Mouse (Mus musculus) thymus, postnatal 0 days (tissue): ENCODE measurements around the gene Ppp1r18. TPM values are rescaled to one million over a fixed set of nuclear protein-coding genes. Genes with fewer than 3 reads are reported as not detected.
A peak's percentile ranks its signal among the peaks of the same experiment; 100 is the strongest.

Experiments
- DNase-seq: peaks from one replicate; pipeline ENCODE4 v3.0.0-alpha.2; 2015; ENCODE audit warnings: low spot score
- polyA plus RNA-seq: library from polyadenylated mRNA; unstranded; fragments of >200 nt; fragmentation: Nextera tagmentation; extraction: Ambion mirVana; gene quantifications from 2 replicates; pipeline ENCODE4 v1.2.1, GENCODE M21; 2015

Ppp1r18 gene
- polyA plus RNA-seq, 1 experiment from 2014 or later = 82.4 TPM

DNA sequence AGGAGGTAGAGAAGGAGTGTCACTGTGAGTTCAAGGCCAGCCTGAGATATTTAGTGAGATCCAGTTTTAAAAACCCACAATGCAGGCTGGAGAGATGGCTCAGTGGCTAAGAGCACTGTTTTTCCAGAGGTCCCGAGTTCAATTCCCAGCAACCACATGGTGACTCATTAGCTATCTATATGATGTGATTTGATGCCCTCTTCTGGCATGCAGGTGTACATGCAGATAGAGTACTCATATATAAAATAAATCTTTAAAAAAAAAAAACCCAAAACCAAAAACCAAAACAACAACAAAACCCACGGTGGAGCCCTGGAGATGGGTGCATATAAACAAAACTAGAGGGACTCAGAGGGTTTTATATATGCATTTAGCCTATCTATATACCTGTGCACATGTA lies 42.2 kb downstream of the Ppp1r18 start:
- peak; percentile 37 for DNase-seq

DNA sequence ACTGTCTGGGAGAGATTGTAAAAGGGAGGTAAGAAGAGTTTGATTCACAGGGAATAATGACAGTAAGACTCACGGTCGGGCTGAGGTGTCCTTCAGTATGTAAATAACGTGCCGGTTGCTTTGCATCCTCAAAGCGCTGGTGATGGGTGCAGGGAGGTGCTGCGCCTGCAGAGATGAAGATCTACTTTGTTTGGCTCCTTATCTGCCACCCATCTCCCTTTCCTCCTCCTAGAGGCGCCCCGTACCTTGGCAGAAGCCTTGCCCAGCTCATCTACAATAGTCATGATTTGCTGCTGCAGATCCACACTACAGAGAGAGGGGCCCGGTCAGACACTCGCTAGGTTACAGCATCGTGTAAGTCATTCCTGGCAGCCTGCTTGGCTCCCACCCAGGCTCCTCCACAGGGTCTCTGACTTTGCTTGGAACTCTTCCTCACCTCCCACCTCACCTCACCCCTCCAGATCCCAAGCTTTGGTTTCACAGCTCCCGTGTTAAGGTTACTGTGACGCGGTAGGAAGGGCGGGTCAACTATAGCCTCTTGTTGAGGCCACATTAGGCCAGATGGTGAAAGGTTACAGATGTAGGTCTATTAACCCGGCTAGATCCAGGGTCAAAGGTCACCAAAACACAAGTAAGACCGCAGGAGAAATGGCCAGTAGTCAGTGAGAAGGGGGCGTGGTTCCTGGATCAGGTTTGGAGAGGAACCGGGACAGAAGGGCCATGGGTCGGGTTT lies 44.0 kb downstream of the Ppp1r18 start:
- no peak for DNase-seq

DNA sequence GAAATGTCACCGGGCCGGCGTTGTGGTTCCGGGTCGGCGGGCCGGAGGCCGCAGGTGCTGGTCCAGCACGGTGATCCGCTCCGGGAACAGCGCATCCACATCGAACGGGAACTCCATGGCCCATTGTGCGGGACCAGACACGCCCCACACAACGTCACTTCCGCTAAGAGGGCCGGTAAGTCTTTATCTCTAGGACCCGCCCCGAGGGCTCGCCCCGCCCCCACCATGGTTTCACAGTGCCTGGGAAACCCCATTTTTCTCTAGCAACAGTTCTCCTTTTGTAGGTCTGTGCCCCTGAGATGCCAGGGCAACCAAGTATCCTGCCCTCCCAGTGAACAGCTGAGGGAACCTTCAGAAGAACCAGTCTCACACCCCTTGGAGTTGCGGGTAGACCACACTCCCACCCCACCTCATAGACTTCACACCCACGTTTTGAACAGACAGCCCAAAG lies 44.6 kb downstream of the Ppp1r18 start, which contains the start of gene Atat1:
Gene Atat1, minus strand, starts transcription at position 157 of the 451 bp plus-strand sequence.
- peak; percentile 93 for DNase-seq

DNA sequence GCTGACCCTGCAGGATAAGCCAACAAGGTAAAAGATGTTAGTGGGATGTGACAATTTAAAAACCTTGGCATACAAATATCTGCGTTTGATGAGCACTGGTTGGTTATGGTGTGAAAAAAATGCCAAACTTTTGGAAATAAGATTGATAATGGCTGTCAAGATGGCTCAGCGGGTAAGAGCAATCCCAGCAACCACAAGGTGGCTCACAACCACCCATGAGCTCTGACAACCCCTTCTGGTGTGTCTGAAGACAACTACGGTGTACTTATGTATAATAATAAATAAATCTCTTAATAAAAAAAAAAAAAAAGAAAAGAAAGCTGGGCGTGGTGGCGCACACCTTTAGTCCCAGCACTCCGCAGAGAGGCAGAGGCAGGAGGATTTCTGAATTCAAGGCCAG lies 49.6 kb downstream of the Ppp1r18 start:
- DNase-seq = no peak

DNA sequence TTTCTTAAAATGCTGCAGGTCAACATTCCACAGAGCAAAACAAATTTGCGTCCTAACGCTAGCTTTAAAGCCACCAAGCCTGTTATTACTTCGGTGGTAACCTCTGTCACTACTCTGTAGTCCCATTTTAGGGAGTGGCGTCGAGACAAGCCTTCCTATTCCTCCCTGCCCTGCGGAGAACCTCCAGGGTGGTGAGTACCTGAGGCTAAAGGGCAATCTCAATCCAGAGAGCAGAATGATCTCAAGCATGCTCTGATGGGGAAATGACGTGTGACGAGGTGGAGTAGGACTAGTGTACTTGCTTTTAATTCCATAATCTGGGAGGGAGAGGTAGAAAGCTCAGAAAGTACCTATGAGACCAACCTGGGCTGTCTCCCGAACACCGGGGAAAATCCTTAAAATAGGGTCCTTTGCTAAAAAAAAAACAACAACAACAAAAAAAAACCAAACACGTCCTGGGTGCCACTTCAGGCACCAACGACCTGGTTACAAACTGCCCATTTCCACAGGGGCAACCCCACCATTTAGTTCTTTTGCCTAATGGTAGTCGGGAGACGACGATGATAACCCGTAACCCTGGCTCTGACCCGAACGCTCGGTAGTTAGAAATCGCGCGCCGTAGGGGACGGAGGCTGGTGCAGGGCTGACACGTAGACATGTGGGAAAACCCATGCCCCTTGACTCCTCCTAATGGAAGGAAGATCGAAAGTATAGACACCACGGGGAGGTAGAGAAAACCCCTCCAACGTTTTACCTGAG lies 50.3 kb downstream of the Ppp1r18 start:
- no peak for DNase-seq

DNA sequence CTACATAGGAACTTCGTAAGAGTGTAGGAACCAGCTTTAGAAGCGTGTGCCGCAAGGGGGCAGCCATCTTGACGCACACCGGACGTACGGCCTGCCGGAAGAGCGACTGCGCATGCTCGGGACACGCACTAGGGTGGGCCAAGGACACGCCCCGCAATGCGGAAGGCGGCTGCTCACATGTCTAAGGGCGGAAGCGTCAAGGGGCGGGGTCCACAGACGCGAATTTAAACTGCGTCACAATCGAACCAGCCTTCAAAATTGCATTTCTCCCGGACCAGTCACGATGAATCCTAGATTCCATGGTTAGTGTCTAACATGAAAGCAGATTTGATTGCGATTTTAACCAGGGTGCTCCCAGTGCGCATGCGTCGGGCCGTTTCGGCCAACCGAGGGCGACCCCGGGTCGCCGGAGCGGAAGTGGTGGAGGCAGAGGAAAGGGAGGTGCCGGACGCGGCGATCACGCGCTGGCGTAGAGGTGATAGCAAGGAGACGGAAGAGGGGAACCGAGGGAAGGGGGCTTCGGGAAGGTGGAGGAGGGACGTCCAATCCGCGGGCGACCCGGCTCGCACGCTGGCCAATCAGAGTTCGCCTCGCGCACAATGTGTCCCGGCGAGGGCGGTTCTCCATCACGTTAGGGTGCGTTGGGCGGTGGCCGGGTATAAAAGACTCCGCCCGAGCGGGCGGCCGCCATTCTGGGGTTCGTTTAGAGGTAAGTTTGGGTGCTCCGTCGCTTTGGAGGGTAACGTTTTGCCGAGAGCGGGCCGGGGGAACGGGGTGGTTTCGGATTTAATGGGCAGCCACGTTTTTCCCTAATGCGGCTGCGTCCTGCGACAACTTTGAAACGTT lies 51.1 kb downstream of the Ppp1r18 start, which contains the start of the genes Mrps18b and Ppp1r10:
Gene Mrps18b, minus strand, starts transcription at position 93 of the 846 bp plus-strand sequence.
Gene Ppp1r10, plus strand, starts transcription at position 138 of the 846 bp plus-strand sequence.
- DNase-seq = peak; percentile 99

DNA sequence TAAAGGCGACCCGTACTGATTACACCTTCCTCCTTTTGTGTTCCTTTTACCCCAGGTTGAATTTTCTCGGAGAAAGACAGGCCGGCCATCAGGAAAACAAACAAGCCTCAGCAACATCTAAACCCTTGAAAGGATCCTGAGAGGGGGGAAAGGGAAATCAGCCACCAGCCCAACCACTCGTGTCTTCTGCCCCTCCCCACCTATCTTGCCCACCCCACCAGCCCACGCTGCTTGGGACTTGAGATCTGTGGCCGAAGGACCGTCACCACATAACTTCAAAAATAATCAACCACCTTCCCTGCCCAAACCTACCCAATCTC lies 51.7 kb downstream of the Ppp1r18 start:
- DNase-seq = no peak

DNA sequence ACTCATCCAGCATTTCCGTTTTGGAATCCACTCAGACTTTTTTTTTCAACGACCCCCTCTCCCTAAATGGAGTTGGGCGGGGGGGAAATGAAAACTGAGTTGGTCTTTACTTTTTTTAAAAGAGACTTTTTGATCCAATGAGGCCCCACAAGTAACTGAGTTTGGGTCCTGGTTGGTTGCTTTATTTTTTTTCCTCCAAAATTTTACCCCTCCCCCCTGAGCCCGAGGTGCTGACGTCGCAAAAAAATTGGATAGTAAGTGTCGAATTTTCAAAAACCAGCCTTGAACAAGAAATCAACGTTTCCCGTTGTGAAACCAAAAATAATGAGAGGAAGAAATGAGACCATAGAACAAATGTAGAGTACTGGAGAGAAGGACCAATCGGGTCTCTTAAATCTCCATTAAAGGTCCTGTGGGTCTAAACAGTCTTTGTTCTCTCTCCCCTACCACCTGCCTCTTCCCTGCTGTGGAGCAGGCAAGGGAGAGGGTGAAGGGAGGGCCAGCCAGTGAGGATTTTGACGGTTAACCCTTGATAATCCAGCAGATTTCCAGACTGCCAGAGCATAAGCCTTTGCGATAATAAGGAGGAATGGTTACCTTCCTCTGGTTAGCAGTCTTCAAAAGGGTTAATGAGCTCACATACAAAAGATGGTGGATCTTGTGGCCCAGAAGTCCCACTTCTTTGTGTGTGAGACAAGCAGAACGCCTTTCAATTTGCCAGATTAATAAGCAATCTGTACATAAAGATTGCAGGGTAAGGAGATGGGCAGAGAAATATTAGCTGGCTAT lies 52.3 kb downstream of the Ppp1r18 start:
- peak; percentile 70 for DNase-seq

DNA sequence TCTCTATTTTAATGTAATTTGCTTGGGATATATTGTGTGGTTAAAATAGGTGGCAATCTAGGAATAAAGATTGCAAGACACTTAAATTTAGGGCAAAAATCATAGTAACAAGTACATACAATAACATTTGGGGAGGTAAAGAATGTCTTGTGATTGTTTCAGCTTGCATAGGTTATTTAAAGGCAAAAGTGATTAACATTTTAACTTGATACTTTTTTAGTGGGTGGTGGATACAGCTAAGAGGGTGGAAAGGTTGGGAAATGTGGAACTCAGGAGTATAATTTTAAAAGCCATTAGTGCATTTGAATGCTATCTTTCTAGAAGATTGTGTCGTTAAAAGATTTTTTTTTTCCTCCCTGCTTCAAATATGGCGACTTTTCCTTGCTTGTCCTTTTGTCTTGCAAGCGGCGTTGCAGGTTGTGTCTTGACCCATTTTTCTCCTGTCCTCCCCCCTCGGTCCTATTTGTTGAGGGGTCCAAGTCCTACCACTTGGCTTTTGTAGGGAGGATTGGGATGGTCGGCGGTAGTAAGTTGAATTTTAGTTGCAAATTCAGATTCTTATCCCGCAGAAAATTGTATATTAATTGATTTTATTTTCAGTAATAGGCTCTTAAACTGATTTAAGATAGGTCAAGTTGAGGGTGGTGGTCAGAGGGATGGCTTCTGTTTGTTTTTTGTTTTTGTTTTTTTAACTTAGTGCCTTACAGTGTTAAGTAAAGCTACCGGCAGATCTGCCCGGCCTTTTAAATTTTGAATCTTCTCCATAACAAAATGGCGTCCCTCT lies 53.1 kb downstream of the Ppp1r18 start:
- DNase-seq = peak; percentile 64

DNA sequence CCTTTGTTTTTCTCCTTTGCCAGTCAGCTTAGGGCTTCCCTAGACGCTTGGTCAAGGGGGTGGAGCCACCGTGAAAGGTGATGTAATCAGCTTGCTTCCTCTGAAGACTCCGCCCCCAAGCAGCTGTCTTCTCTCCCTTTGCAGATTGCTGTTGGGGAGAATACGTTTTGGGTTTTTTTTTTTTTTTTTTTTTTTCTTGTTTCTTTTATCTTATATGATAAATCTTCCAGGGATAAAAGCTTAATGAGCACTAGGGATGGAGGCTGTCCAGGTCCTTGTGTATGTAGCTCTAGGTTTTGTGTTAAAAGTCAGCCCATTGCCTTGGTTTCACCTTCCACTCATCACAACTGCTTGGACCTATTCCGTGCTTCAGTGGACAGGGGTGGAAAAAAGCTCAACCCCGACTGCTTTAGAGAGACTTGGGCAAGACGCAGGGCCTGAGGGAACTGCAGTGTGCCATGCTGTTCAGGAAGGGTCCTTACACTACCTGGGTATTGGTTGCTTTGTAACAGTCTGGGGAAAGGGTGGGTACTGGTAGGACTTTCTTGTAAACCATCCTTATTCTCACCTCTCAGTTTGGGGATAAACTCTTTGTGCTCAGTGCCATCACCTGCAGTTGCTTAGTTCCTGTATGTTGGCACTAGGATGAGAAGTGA lies 53.8 kb downstream of the Ppp1r18 start:
- peak; percentile 98 for DNase-seq

DNA sequence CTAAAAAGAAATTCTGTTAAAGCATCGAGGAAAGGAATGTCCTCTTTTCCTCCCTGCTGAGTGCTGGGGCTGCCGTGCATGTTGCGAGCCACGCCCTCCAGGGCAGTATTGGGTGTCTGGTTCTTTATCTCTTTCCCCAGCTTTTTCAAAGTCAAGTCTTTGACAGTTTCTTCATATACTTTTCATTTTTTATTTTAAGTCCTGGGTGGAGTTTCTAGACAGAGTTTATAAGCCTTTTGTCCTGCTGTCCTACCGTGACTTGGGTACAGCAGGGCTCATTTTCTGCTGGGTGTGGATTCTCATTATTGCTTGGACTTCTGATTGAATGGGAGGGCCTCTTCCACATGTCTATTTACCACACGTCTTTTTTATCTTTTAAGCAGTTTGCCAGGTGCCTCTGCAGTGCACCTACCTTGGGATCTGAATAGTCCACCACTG lies 54.5 kb downstream of the Ppp1r18 start:
- no peak for DNase-seq

DNA sequence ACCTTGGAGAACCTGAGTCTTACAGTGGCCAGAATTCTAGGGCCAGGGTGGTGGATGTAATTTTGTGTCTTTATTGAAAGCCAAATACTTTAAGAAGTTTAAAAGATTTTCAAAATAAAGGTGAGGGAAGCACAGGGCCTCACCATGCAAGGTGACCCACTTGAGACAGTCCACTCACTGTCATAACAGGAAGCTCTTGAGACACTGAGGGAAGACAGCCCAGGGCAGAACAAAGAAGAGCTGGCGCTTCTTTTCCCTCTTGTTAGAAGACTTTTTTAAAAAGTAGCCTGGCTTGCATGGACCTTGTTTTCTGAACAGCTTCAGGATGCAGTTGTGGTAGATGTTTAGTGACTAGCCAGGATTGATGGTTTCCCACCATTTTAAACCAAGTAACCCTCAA lies 55.0 kb downstream of the Ppp1r18 start:
- DNase-seq = no peak

DNA sequence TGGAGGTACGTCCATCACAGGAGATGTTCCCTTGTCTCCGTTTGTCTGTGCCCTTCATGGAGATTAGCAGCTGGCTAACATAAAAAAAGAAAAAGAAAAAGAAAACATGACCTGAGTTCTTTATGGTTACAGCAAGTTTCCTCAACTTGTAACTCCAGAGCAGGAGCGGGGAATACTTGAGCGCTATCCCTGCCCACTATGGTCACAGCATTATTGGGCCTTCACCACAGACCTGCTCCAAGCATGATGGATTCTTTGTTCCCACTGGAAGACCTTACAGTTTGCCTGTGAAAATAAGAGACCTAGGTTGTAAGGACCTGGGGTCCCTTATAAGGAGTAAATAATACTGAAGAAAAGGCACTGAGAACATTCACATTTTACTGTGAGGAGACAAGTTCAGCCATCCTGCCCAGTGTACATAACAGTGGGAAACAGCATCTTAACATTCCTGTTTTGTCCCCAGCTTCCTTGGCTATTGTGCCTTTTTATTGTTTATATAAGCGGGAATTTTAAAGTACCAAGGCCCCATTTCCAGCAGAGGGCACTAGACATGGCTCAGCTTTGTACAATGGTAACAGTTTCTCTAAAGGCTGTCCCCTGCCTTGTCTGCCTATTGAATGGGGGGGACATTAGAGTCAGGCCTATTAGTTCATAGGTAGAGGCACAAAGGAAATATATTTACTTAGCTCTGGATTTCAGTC lies 55.6 kb downstream of the Ppp1r18 start:
- peak; percentile 46 for DNase-seq

DNA sequence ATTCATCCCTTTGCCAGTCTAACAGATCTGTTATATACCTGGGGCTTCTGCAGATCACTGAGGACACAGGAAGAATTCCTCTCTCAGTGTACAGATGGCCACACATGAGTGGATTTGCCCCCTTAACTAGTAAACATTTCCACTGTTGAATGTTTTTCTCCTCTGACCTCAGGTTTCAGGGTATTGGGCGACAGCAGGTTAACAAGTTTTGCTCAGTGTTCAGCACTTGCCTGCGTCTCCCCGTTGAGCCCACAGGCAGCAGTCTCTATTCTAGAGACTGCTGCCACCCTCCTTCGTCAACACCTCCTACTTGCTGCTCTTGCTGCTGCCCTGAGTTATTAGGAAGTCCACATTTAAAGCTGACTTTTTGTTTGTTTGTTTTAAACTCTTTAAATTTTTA lies 56.3 kb downstream of the Ppp1r18 start:
- DNase-seq = no peak

DNA sequence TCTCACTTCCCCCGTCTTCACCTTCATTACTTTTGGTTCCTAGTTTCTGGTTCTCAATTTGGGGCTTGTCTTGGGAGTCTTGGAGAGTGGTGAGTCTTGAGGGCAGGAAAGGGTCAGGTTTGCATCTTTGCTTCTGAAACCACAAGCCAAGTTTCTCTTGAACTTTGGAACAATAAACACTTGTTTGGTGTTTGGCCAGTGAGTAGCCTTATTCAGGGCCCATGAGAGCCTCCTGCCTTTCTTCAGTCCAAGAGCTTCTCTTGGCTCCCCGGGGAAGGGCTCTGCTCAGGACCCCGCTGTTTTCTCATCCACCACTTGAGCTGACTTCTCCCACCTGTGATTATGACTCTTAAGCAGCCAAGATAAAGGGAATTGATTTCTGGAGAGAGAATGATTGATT lies 57.2 kb downstream of the Ppp1r18 start:
- DNase-seq = no peak

DNA sequence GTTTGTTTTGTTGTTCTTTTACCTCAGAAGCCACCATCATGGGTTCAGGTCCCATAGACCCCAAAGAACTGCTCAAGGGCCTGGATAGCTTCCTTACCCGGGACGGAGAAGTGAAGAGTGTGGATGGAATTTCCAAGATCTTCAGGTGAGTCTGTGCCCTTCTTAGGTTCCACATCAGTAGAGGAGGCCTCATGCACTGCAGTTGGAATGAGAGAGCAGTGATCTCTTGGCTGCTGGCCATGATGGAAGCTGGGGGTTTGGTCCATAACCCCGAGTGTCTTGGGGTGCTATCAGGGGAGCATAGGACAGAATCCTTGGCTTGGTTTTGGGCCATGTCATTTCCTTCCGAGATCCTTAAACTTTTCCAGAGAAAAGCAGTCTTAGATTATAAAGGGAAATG lies 57.9 kb downstream of the Ppp1r18 start:
- no peak for DNase-seq
